Mouse (Mus musculus): ENCODE data around the gene Ntf5. TPM values are rescaled to one million over a fixed set of nuclear protein-coding genes. Genes with fewer than 3 reads are reported as not detected.
"Not testable (repeated sequence)": the region's sequence is repeated elsewhere in the genome, so short reads cannot be mapped to it uniquely, and the experiment has no call there.

The Ntf5 gene
- polyA plus RNA-seq, 1 experiment from 2014 or later: 2.7 TPM

- no peak for ATAC-seq (ENCODE audit: insufficient read depth, low FRiP score, low read depth)
- Histone ChIP-seq H3K4me2 (no peak overlapping the region), H3K27ac (no peak overlapping the region), H3K4me1 (peaks cover 19% of the 10 kb centered on the region), H3K4me3 (replicated peaks) (no peak overlapping the region), H3K9ac (no peak overlapping the region), H3K36me3 (peaks cover 30% of the 10 kb centered on the region), H3K27me3 (replicated peaks) (peaks cover 12% of the 10 kb centered on the region), H3K9me3 (no peaks in the 10 kb centered on the region)
- WGBS: 81% methylated on average over 5 of the region's 5 CpGs
Measured at GRCm38 (mm10) chr7:45372371-45372770, 41.1 kb upstream of the Ntf5 start.

GRCm38 (mm10) chr7:45374620-45375019, 38.9 kb upstream of the Ntf5 start:
- H3K4me3 ChIP-seq (replicated peaks): no peak overlapping the region
- H3K9me3 ChIP-seq: no peaks in the 10 kb centered on the region
- WGBS: 89% methylated on average over 8 of the region's 8 CpGs
- H3K27ac ChIP-seq: no peak overlapping the region
- no peak for ATAC-seq (ENCODE audit: insufficient read depth, low FRiP score, low read depth)
- no peaks in the 10 kb centered on the region for H3K27me3 ChIP-seq (replicated peaks)
- H3K9ac ChIP-seq: no peak overlapping the region
- H3K36me3 ChIP-seq: peaks cover 48% of the 10 kb centered on the region
- H3K4me1 ChIP-seq: peaks cover 10% of the 10 kb centered on the region; the same call in 1 of the 2 replicates
- no peak overlapping the region for H3K4me2 ChIP-seq

- Histone ChIP-seq H3K27me3 (replicated peaks) (no peaks in the 10 kb centered on the region), H3K4me1 (no peaks in the 10 kb centered on the region), H3K4me3 (replicated peaks) (no peak overlapping the region), H3K36me3 (peaks cover 61% of the 10 kb centered on the region), H3K9ac (no peak overlapping the region), H3K4me2 (no peak overlapping the region), H3K9me3 (no peaks in the 10 kb centered on the region), H3K27ac (no peak overlapping the region)
- ATAC-seq (ENCODE audit: insufficient read depth, low FRiP score, low read depth): no peak
- 86% methylated on average over 1 of the region's 1 CpGs for WGBS
Measured at GRCm38 (mm10) chr7:45376057-45376456, 37.4 kb upstream of the Ntf5 start.

- WGBS: 92% methylated on average over 3 of the region's 3 CpGs
- H3K4me1 ChIP-seq: no peaks in the 10 kb centered on the region
- ATAC-seq (ENCODE audit: insufficient read depth, low FRiP score, low read depth): no peak
- H3K27me3 ChIP-seq (replicated peaks): no peaks in the 10 kb centered on the region
- H3K4me2 ChIP-seq: no peak overlapping the region
- H3K9ac ChIP-seq: no peak overlapping the region
- H3K9me3 ChIP-seq: no peaks in the 10 kb centered on the region
- H3K27ac ChIP-seq: no peak overlapping the region
- no peak overlapping the region for H3K4me3 ChIP-seq (replicated peaks)
- peaks cover 80% of the 10 kb centered on the region for H3K36me3 ChIP-seq
Measured at GRCm38 (mm10) chr7:45386077-45386476, 27.4 kb upstream of the Ntf5 start.

GRCm38 (mm10) chr7:45395129-45395541, 18.4 kb upstream of the Ntf5 start:
- Histone ChIP-seq H3K4me2 (peak overlapping the region; percentile 89), H3K4me1 (peaks cover 11% of the 10 kb centered on the region), H3K27me3 (replicated peaks) (no peaks in the 10 kb centered on the region), H3K27ac (peak overlapping the region; percentile 98), H3K36me3 (peaks cover 21% of the 10 kb centered on the region; the same call in 1 of the 2 replicates), H3K4me3 (replicated peaks) (peak overlapping the region; percentile 86), H3K9me3 (no peaks in the 10 kb centered on the region), H3K9ac (peak overlapping the region; percentile 72)
- WGBS: 0% methylated on average over 17 of the region's 20 CpGs
- peak; percentile 67 for ATAC-seq (ENCODE audit: insufficient read depth, low FRiP score, low read depth)

GRCm38 (mm10) chr7:45395578-45396336, 17.7 kb upstream of the Ntf5 start, which contains the start of gene Snrnp70:
Gene Snrnp70, minus strand, starts transcription at chr7:45395742.
- Histone ChIP-seq H3K27ac (peak within 1 kb of the TSS; percentile 98), H3K4me3 (replicated peaks) (peak within 1 kb of the TSS; percentile 86), H3K36me3 (peaks cover 17% of the 10 kb centered on the region; the same call in 1 of the 2 replicates), H3K9me3 (no peaks in the 10 kb centered on the region), H3K27me3 (replicated peaks) (no peaks in the 10 kb centered on the region), H3K4me2 (peak within 1 kb of the TSS; percentile 89), H3K4me1 (peaks cover 11% of the 10 kb centered on the region), H3K9ac (peak within 1 kb of the TSS; percentile 72)
- under 1% methylated on average over 60 of the region's 60 CpGs for WGBS
- ATAC-seq (ENCODE audit: insufficient read depth, low FRiP score, low read depth): peak; percentile 97

GRCm38 (mm10) chr7:45396337-45396775, 17.1 kb upstream of the Ntf5 start:
- 0 out of 2 replicates have a peak, but pooled peaks have one; percentile 24 for ATAC-seq (ENCODE audit: insufficient read depth, low FRiP score, low read depth)
- Histone ChIP-seq H3K27ac (peak overlapping the region; percentile 83), H3K4me2 (peak overlapping the region; percentile 57), H3K36me3 (peaks cover 14% of the 10 kb centered on the region; the same call in 1 of the 2 replicates), H3K4me3 (replicated peaks) (peak overlapping the region; percentile 86), H3K4me1 (peaks cover 11% of the 10 kb centered on the region)
- 2% methylated on average over 3 of the region's 3 CpGs for WGBS
- H3K27me3 ChIP-seq (replicated peaks); H3K9me3 ChIP-seq; H3K9ac ChIP-seq: not testable (repeated sequence)

GRCm38 (mm10) chr7:45396787-45397186, 16.7 kb upstream of the Ntf5 start:
- no peak overlapping the region for H3K9ac ChIP-seq
- no peaks in the 10 kb centered on the region for H3K27me3 ChIP-seq (replicated peaks)
- H3K4me3 ChIP-seq (replicated peaks): no peak overlapping the region
- H3K27ac ChIP-seq: no peak overlapping the region
- H3K9me3 ChIP-seq: no peaks in the 10 kb centered on the region
- peaks cover 11% of the 10 kb centered on the region for H3K4me1 ChIP-seq
- peaks cover 10% of the 10 kb centered on the region; the same call in 1 of the 2 replicates for H3K36me3 ChIP-seq
- ATAC-seq (ENCODE audit: insufficient read depth, low FRiP score, low read depth): no peak
- WGBS: 71% methylated on average over 2 of the region's 2 CpGs
- H3K4me2 ChIP-seq: no peak overlapping the region

GRCm38 (mm10) chr7:45401521-45402085, 11.9 kb upstream of the Ntf5 start:
- Histone ChIP-seq H3K27ac (no peak overlapping the region), H3K9ac (no peak overlapping the region), H3K4me1 (peaks cover 13% of the 10 kb centered on the region), H3K9me3 (no peaks in the 10 kb centered on the region), H3K27me3 (replicated peaks) (peaks cover 15% of the 10 kb centered on the region), H3K4me2 (no peak overlapping the region), H3K36me3 (no peaks in the 10 kb centered on the region), H3K4me3 (replicated peaks) (no peak overlapping the region)
- 67% methylated on average over 10 of the region's 10 CpGs for WGBS
- ATAC-seq (ENCODE audit: insufficient read depth, low FRiP score, low read depth): no peak

- Histone ChIP-seq H3K4me3 (replicated peaks) (no peak overlapping the region), H3K27me3 (replicated peaks) (peaks cover 36% of the 10 kb centered on the region), H3K9ac (no peak overlapping the region), H3K36me3 (no peaks in the 10 kb centered on the region), H3K4me2 (no peak overlapping the region), H3K4me1 (peaks cover 16% of the 10 kb centered on the region), H3K27ac (no peak overlapping the region), H3K9me3 (no peaks in the 10 kb centered on the region)
- ATAC-seq (ENCODE audit: insufficient read depth, low FRiP score, low read depth): no peak
- 39% methylated on average over 6 of the region's 6 CpGs for WGBS
Measured at GRCm38 (mm10) chr7:45403532-45404261, 9.8 kb upstream of the Ntf5 start.

GRCm38 (mm10) chr7:45405091-45406075, 8.1 kb upstream of the Ntf5 start, which contains the start of gene Kcna7:
Gene Kcna7, plus strand, starts transcription at chr7:45405653.
- Histone ChIP-seq H3K4me3 (replicated peaks) (peak within 1 kb of the TSS; percentile 41), H3K27ac (no peak within 1 kb of the TSS), H3K9me3 (no peaks in the 10 kb centered on the region), H3K27me3 (replicated peaks) (peaks cover 51% of the 10 kb centered on the region), H3K36me3 (no peaks in the 10 kb centered on the region), H3K4me1 (peaks cover 16% of the 10 kb centered on the region), H3K9ac (no peak within 1 kb of the TSS; the same call in 1 of the 2 replicates), H3K4me2 (peak within 1 kb of the TSS; percentile 76)
- WGBS: 12% methylated on average over 28 of the region's 28 CpGs
- peak; percentile 38; the same call in 1 of the 2 replicates for ATAC-seq (ENCODE audit: insufficient read depth, low FRiP score, low read depth)
